Mouse (Mus musculus) CD4-positive, CD25-positive, alpha-beta regulatory T cell, adult 4 months (primary cell): ENCODE results near the gene Mrps27. TPM values are rescaled to one million over a fixed set of nuclear protein-coding genes. Genes with fewer than 3 reads are reported as not detected.

ENCODE experiments used
- ATAC-seq: one replicate; pipeline ENCODE4 v1.8.0; 2017
- polyA plus RNA-seq, 2 experiments: library from polyadenylated mRNA; unstranded; fragments of 100-300 nt; shearing (Covaris generic); gene quantifications; one replicate each; pipeline ENCODE4 v1.2.1; 2017

The Mrps27 gene
- polyA plus RNA-seq, 2 experiments from 2014 or later: 31.0 to 48.0 TPM

- ATAC-seq: peak; percentile 100
These were observed 8.3 kb downstream of the Mrps27 start for GRCm38 (mm10) chr13:99352758-99353489.

DNA sequence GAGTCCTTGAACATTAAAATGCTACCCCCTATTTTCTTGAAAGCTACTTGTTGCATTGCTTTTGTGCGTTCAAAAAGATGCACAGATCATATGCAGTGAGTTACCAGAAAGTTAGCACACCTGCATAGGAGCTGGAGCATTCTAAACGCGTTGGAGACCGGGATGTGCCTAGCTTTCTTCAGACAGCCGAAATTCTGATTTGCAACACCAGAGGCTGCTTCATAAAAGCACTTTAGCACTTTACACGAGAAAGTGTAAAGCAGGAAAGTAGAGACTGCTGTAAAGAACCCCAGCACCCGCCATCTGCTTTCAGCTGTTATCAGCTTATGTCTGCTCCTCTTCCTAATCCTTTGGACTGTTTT lies 8.9 kb downstream of the Mrps27 start:
- ATAC-seq: no peak

DNA sequence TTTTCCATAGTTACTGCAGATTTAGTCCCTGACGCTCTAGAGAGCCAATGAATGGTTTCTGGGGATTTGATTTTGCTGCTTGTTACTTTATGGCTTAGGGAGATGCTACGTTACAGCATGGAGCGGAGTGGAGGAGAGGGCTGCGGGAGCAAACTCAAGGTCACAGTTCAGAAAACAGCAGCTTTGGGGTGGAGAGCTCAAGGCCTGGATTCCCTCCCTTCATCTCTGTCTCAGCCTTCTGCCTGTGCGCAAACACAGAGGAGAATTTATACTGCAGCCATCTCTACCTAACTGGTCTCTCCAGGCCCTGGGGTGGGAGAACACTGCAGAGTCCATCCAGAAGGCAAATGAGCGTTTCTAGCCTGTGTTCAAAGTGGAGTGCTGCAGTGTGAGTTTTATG lies 10.5 kb downstream of the Mrps27 start:
- no peak for ATAC-seq

GRCm38 (mm10) chr13:99355861-99356260 lies 11.3 kb downstream of the Mrps27 start:
- no peak for ATAC-seq

DNA sequence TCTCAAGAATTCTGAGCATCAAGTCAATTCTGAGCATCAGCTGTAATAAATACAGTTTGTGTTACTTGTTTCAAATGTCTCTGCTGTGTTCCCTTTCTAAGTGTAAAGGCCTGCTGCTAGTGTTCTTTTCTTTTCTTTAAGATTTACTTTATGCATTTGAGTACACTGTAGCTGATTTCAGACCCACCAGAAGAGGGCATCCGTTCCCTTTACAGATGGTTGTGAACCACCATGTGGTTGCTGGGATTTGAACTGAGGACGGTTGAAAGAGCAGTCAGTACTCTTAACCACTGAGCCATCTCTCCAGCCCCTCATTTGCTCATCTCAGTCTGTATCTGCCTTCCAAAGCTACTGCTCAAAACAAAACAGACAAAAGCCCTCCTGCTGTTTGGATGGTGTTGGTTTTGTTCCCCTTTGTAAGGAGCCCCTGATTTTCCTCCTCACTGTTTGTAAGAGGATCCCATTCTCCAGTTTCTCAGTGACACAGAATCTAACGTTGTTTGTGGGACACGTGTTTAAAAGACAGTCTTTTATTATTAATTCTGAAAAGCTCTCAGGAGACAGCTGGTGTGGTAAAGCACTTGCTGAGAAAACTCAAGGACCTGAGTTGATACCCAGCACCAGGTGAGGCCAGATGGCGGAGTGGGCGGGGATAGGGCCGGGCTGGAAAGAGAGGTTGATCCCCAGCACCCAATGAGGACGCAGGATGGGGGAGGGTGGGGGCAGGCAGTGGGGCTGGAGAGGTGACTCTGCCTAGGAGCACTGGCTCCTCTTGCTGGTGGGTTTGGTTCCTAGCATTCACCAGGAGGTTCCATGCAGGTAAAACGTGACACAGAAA lies 12.1 kb downstream of the Mrps27 start:
- ATAC-seq: no peak

GRCm38 (mm10) chr13:99358921-99359320 lies 14.3 kb downstream of the Mrps27 start:
- no peak for ATAC-seq

DNA sequence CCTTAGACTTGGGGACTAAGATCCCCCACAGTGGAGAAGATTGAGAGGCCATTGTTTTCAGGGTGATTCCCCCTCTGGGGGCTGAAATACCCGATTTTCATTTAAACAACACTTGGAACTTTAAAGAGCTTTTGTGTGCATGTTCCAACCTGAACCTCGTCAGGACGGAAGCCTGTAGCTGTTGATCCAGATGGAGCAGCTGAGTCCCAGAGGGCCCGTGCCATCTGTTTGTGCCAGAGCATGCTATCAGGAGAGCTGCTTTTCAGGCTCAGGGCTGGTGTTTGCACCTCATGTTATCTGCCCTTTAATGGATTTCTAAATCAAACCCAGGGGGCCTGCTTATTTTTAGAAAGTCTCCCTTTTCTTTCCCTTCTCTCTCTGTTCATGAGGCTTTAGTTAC lies 19.3 kb downstream of the Mrps27 start:
- ATAC-seq: no peak

GRCm38 (mm10) chr13:99366422-99367175 lies 22.0 kb downstream of the Mrps27 start:
- ATAC-seq: no peak

- ATAC-seq: no peak
These were observed 23.1 kb downstream of the Mrps27 start for GRCm38 (mm10) chr13:99367554-99368174.

GRCm38 (mm10) chr13:99369103-99369502 lies 24.5 kb downstream of the Mrps27 start:
- no peak for ATAC-seq

DNA sequence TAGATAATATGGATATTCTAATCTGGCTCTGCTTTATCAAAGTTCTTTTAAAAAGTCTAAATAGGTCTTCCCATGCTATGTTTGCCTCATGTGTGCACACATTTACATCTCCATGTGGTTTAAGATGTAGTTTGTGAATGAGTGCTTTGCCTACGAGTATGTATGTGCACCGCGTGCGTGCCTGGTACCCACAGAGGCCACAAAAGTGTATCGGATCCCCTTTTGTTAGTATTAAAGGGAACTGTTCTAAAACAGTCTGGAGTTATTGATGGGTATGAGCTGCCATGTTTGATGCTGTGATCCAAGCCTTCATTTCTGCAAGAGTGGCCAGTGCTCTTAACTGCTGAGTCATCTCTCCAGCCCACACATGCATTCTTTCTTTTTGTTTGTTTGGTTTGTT lies 26.7 kb downstream of the Mrps27 start:
- ATAC-seq: no peak

DNA sequence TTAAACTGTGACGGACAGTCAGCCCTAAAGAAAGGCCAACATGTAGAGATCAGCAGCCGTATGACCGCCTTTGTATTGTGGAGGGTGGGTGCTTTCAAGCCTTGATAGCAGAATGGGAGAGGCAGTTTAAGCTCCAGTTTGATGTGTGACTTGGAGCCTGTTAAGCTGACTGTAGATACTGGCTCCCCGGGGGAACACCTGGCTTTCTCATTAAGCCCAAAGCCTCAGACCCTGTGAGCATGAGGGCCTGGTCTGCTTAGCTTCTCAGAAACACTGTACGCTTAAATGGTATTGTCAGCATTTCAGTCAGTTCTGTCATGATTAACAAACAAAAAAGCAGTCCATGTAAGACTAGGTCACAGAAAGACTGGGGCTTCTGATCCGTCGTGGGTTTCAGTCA lies 29.1 kb downstream of the Mrps27 start:
- no peak for ATAC-seq

GRCm38 (mm10) chr13:99374191-99374590 lies 29.6 kb downstream of the Mrps27 start:
- no peak for ATAC-seq

GRCm38 (mm10) chr13:99375550-99375949 lies 31.0 kb downstream of the Mrps27 start:
- peak; percentile 49 for ATAC-seq

- ATAC-seq: no peak
These were observed 32.5 kb downstream of the Mrps27 start for GRCm38 (mm10) chr13:99377055-99377454.

DNA sequence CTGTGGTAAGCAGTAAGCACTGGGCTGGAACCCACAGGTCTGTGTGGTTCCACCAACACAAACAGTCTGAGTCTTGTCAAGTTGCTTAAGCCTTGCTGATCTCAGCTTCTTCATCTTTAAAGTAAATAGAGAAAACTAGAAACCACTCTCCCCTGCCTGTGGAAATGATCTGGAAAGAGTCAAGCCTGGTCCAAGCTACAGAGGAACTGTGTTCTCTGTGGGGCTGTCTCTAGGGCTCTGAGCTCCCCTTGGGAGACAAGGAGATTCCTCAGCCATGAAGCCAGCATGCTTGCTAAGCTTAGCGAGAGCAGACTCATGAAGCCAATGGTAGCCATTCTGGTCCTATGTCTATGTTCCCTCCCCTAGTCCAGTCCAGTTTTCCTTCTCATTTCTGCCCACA lies 33.6 kb downstream of the Mrps27 start:
- ATAC-seq: no peak

GRCm38 (mm10) chr13:99382373-99382772 lies 37.8 kb downstream of the Mrps27 start:
- ATAC-seq: no peak

DNA sequence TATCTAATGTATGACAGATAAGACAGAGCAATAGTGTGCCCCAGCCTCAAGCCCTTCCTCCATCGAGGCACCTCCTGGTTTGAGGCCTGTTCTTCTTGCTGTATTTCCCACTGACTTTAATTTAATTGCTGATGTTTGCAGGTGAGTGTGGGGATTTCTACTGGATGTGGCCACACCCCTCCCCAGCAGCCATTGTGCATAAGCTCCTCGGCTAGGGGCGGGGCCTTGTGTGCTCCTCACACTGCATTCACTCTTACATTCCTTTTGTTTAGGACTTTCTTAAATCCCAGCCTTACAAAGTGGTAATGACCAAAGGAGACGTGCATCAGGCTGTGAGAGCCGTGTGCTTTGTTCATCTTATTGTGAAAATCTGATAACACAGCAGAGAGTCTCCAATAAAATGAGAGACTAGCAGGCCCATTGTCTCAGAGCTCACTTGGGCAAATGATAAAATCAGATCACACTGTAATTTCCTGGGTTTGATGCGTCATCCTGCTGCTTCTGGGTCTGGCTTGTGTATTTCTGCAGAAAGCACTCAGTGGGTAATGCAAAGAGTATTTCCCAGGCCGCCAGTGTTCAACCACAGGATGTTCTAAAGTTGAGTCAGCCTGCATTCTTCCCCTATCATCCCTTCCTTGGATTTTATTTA lies 40.1 kb downstream of the Mrps27 start:
- ATAC-seq: peak; percentile 62

- no peak for ATAC-seq
These were observed 41.3 kb downstream of the Mrps27 start for GRCm38 (mm10) chr13:99385911-99386310.

GRCm38 (mm10) chr13:99386341-99386740 lies 41.8 kb downstream of the Mrps27 start:
- ATAC-seq: no peak

DNA sequence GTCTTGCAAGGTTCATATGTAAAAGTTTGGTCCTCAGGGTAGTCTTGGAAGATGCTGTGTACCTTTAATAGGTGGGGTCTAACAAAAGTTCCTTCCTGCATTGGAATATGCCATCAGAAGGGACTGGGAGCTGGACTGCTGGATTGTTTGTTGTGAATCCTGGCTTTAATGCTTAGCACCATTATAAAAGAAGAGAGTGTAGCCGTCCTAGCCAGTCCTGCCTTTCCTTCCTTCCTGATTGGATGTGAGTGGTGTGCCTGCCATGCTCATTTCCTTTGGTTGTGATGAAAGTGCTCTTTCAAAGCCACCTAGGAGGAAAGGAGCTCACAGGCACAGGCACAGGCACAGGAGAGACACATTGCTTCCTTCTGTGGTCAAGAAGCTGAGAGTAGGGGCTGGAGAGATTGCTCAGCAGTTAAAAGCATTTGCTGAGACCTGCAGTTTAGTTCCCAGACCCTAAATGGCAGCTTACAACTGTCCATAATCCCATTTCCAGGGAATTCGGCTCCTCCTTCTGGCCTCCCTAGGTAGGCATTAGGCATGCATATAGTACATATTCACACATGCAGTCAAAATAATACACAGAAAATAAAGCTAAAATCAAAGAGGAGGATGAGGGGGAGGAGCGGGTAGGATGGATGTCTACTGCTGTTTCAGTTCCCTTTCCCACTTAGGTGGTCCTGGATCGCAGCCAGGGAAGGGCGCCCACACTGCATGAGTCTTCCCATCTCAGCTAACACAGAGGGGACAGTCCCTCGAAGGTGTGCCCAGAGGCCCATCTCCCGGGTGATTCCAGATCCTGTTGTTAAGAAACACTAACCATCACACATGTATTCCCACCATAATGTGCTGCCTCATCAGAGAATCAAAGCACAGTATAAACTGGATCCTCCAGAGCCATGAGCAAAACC lies 43.6 kb downstream of the Mrps27 start:
- ATAC-seq: no peak
